Mouse (Mus musculus): ENCODE measurements around the gene Olfr361. TPM values are rescaled to one million over a fixed set of nuclear protein-coding genes. Genes with fewer than 3 reads are reported as not detected.
"Not testable (repeated sequence)": the region's sequence is repeated elsewhere in the genome, so short reads cannot be mapped to it uniquely, and the experiment has no call there.

Gene Olfr361
- not detected in 2 replicates for polyA plus RNA-seq (2012; rRNA removed)

- H3K36me3 ChIP-seq (ENCODE audit: control insufficient read depth, insufficient read depth, low read length); H3K4me3 ChIP-seq (ENCODE audit: low read depth, low read length); H3K4me1 ChIP-seq (ENCODE audit: control insufficient read depth, insufficient read depth, insufficient read length, low read length); H3K27me3 ChIP-seq (ENCODE audit: control insufficient read depth, insufficient read depth, low read length); H3K27ac ChIP-seq (ENCODE audit: insufficient read depth, low read depth, low read length): not testable (repeated sequence)
- WGBS = 73% methylated on average over 1 of the region's 1 CpGs
These were observed at the start of gene Olfr361 for GRCm38 (mm10) chr2:37089190-37089589. TSS of gene Olfr361 (minus strand) at chr2:37089290.

GRCm38 (mm10) chr2:37117810-37118209 is 28.7 kb upstream of the Olfr361 start, which contains the start of gene Olfr362:
TSS of gene Olfr362 (minus strand) at chr2:37117910.
- no peak within 1 kb of the TSS for H3K4me3 ChIP-seq (ENCODE audit: low read depth, low read length)
- no peak within 1 kb of the TSS for H3K27ac ChIP-seq (ENCODE audit: insufficient read depth, low read depth, low read length)
- H3K4me1 ChIP-seq (ENCODE audit: control insufficient read depth, insufficient read depth, insufficient read length, low read length) = no peaks in the 10 kb centered on the region
- no peak for TF ChIP-seq CTCF (IDR thresholded peaks at IDR 0.05; ENCODE audit: extremely low read depth, insufficient read length, insufficient replicate concordance, low read depth, low read length)
- TF ChIP-seq POLR2A (IDR thresholded peaks at IDR 0.05; ENCODE audit: low read depth, low read length) = no peak
- WGBS = 94% methylated on average over 1 of the region's 1 CpGs
- no peaks in the 10 kb centered on the region for H3K36me3 ChIP-seq (ENCODE audit: control insufficient read depth, insufficient read depth, low read length)
- H3K27me3 ChIP-seq (ENCODE audit: control insufficient read depth, insufficient read depth, low read length) = no peaks in the 10 kb centered on the region

GRCm38 (mm10) chr2:37065446-37065845 is 23.6 kb downstream of the Olfr361 start, which contains the start of gene Olfr360:
TSS of gene Olfr360 (plus strand) at chr2:37065746.
- no peaks in the 10 kb centered on the region for H3K27me3 ChIP-seq (ENCODE audit: control insufficient read depth, insufficient read depth, low read length)
- H3K36me3 ChIP-seq (ENCODE audit: control insufficient read depth, insufficient read depth, low read length) = no peaks in the 10 kb centered on the region
- no peak within 1 kb of the TSS for H3K27ac ChIP-seq (ENCODE audit: insufficient read depth, low read depth, low read length)
- TF ChIP-seq POLR2A (IDR thresholded peaks at IDR 0.05; ENCODE audit: low read depth, low read length) (no peak), CTCF (IDR thresholded peaks at IDR 0.05; ENCODE audit: extremely low read depth, insufficient read length, insufficient replicate concordance, low read depth, low read length) (no peak)
- no peak within 1 kb of the TSS for H3K4me3 ChIP-seq (ENCODE audit: low read depth, low read length)
- H3K4me1 ChIP-seq (ENCODE audit: control insufficient read depth, insufficient read depth, insufficient read length, low read length) = no peaks in the 10 kb centered on the region

Other genes starting within 250 kb of the Olfr361 start
- gene Olfr350, start 243.0 kb downstream of the Olfr361 start, polyA plus RNA-seq (2012; rRNA removed) = not detected in 2 replicates
- gene Olfr351, start 226.6 kb downstream of the Olfr361 start, polyA plus RNA-seq (2012; rRNA removed) = not detected in 2 replicates
- not detected in 2 replicates for gene Olfr352, start 220.8 kb downstream of the Olfr361 start, polyA plus RNA-seq (2012; rRNA removed)
- gene Olfr353, start 196.4 kb downstream of the Olfr361 start, polyA plus RNA-seq (2012; rRNA removed) = not detected in 2 replicates
- gene Olfr354, start 183.6 kb downstream of the Olfr361 start, polyA plus RNA-seq (2012; rRNA removed) = not detected in 2 replicates
- gene Olfr355, start 160.4 kb downstream of the Olfr361 start, polyA plus RNA-seq (2012; rRNA removed) = not detected in 2 replicates
- gene Olfr356, start 152.2 kb downstream of the Olfr361 start, polyA plus RNA-seq (2012; rRNA removed) = not detected in 2 replicates
- gene Olfr357, start 95.5 kb downstream of the Olfr361 start, polyA plus RNA-seq (2012; rRNA removed) = not detected in 2 replicates
- gene Olfr358, start 80.0 kb downstream of the Olfr361 start, polyA plus RNA-seq (2012; rRNA removed) = not detected in 2 replicates
- not detected in 2 replicates for gene Olfr360, start 23.5 kb downstream of the Olfr361 start, polyA plus RNA-seq (2012; rRNA removed)
- not detected in 2 replicates for gene Olfr362, start 28.6 kb upstream of the Olfr361 start, polyA plus RNA-seq (2012; rRNA removed)
- gene Olfr364-ps1, start 50.0 kb upstream of the Olfr361 start, polyA plus RNA-seq (2012; rRNA removed) = not detected in 2 replicates
- gene Olfr365, start 98.9 kb upstream of the Olfr361 start, polyA plus RNA-seq (2012; rRNA removed) = not detected in 2 replicates
- gene Olfr366, start 122.3 kb upstream of the Olfr361 start, polyA plus RNA-seq (2012; rRNA removed) = not detected in 2 replicates
- not detected in 2 replicates for gene Olfr368, start 237.2 kb upstream of the Olfr361 start, polyA plus RNA-seq (2012; rRNA removed)

Data from small intestine, adult 2 months (tissue).